Mouse (Mus musculus): ENCODE data around the gene Dpf2. TPM values are rescaled to one million over a fixed set of nuclear protein-coding genes. Genes with fewer than 3 reads are reported as not detected.
A peak's percentile ranks its signal among the peaks of the same experiment; 100 is the strongest.

The Dpf2 gene
- 185 and 188 TPM in 2 replicates for polyA plus RNA-seq (2015; fragmentation: Nextera tagmentation; extraction: Ambion mirVana)

- peak within 1 kb of the TSS; percentile 89 for H3K4me2 ChIP-seq (replicated peaks; ENCODE audit: low read depth, low read length)
- H3K4me1 ChIP-seq (ENCODE audit: insufficient read depth, low read length) = peaks cover 28% of the 10 kb centered on the region
- peak within 1 kb of the TSS; percentile 83 for H3K9ac ChIP-seq (replicated peaks; ENCODE audit: low read length)
- no peaks in the 10 kb centered on the region for H3K27me3 ChIP-seq (ENCODE audit: insufficient read depth, low read length)
- 21% methylated on average over 13 of the region's 13 CpGs for WGBS
- H3K4me3 ChIP-seq (ENCODE audit: low read length) = peak within 1 kb of the TSS; percentile 63
- H3K9me3 ChIP-seq (ENCODE audit: low read length) = no peaks in the 10 kb centered on the region
- ATAC-seq (ENCODE audit: low FRiP score, low TSS enrichment) = peak; percentile 72
- peak within 1 kb of the TSS; percentile 83 for H3K27ac ChIP-seq (ENCODE audit: low read length)
- H3K36me3 ChIP-seq (ENCODE audit: insufficient read depth, low read length) = peaks cover 15% of the 10 kb centered on the region
These were observed at the start of gene Dpf2 for GRCm38 (mm10) chr19:5913007-5913719. Gene Dpf2 (minus strand): TSS chr19:5913010.

DNA sequence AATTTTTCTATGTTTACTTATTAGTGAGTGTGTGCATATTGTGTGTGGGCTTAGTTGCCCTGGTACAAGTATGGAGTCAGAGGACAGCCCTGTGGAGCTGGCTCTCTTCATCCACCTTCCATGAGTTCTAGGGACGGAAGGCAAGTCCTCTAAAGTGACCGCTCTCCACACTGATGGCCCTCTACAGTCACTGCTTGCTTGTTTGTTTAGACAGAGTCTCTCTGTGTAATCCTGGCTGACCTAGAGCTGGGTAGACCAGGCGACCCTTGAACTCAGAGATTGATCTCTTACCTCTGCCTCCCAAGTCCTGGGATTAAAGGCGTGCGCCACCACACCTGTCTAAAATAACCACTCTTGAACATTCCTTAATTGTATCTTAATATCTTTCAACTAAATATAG lies 44.6 kb upstream of the Dpf2 start:
- no peak overlapping the region for H3K9ac ChIP-seq (replicated peaks; ENCODE audit: low read length)
- no peak for ATAC-seq (ENCODE audit: low FRiP score, low TSS enrichment)
- peaks cover 7% of the 10 kb centered on the region; the same call in 1 of the 2 replicates for H3K36me3 ChIP-seq (ENCODE audit: insufficient read depth, low read length)
- no peak overlapping the region for H3K27ac ChIP-seq (ENCODE audit: low read length)
- H3K4me2 ChIP-seq (replicated peaks; ENCODE audit: low read depth, low read length) = no peak overlapping the region
- H3K9me3 ChIP-seq (ENCODE audit: low read length) = no peaks in the 10 kb centered on the region
- no peaks in the 10 kb centered on the region for H3K27me3 ChIP-seq (ENCODE audit: insufficient read depth, low read length)
- no peak overlapping the region for H3K4me3 ChIP-seq (ENCODE audit: low read length)
- 85% methylated on average over 5 of the region's 5 CpGs for WGBS
- H3K4me1 ChIP-seq (ENCODE audit: insufficient read depth, low read length) = peaks cover 42% of the 10 kb centered on the region

DNA sequence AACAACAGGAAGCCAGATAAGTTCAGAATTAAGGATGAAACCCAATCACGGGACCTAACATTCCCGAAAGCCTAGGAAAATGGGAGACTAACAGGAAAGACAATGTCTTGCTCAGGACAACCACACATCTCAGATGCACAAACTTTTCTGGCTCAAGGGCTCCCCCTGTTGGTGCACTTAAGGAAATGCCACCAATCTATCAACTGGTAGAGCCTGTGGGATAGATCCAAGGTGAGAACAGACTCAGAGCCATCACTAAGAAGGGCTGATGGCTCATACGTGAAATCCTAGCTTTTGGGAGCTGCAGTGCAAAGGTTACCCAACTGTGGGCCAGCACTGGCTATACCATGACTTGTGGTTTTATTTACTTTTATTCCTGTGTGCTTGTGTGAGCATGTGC lies 43.9 kb upstream of the Dpf2 start:
- Histone ChIP-seq H3K27me3 (ENCODE audit: insufficient read depth, low read length) (no peaks in the 10 kb centered on the region), H3K9ac (replicated peaks; ENCODE audit: low read length) (no peak overlapping the region), H3K27ac (ENCODE audit: low read length) (peak overlapping the region; percentile 57), H3K4me3 (ENCODE audit: low read length) (no peak overlapping the region), H3K36me3 (ENCODE audit: insufficient read depth, low read length) (peaks cover 7% of the 10 kb centered on the region; the same call in 1 of the 2 replicates), H3K4me2 (replicated peaks; ENCODE audit: low read depth, low read length) (no peak overlapping the region), H3K4me1 (ENCODE audit: insufficient read depth, low read length) (peaks cover 43% of the 10 kb centered on the region), H3K9me3 (ENCODE audit: low read length) (no peaks in the 10 kb centered on the region)
- 12% methylated on average over 3 of the region's 3 CpGs for WGBS
- peak; percentile 68 for ATAC-seq (ENCODE audit: low FRiP score, low TSS enrichment)

- ATAC-seq (ENCODE audit: low FRiP score, low TSS enrichment) = peak; percentile 67
- no peak overlapping the region for H3K9ac ChIP-seq (replicated peaks; ENCODE audit: low read length)
- peak overlapping the region; percentile 15 for H3K4me3 ChIP-seq (ENCODE audit: low read length)
- no peaks in the 10 kb centered on the region for H3K9me3 ChIP-seq (ENCODE audit: low read length)
- no peaks in the 10 kb centered on the region for H3K27me3 ChIP-seq (ENCODE audit: insufficient read depth, low read length)
- H3K4me2 ChIP-seq (replicated peaks; ENCODE audit: low read depth, low read length) = peak overlapping the region; percentile 35
- H3K36me3 ChIP-seq (ENCODE audit: insufficient read depth, low read length) = peaks cover 14% of the 10 kb centered on the region
- WGBS = 49% methylated on average over 28 of the region's 28 CpGs
- H3K4me1 ChIP-seq (ENCODE audit: insufficient read depth, low read length) = peaks cover 44% of the 10 kb centered on the region
- H3K27ac ChIP-seq (ENCODE audit: low read length) = peak overlapping the region; percentile 57
These were observed 43.2 kb upstream of the Dpf2 start for GRCm38 (mm10) chr19:5955704-5956670.

GRCm38 (mm10) chr19:5954936-5955335 lies 42.1 kb upstream of the Dpf2 start:
- Histone ChIP-seq H3K36me3 (ENCODE audit: insufficient read depth, low read length) (peaks cover 23% of the 10 kb centered on the region), H3K4me1 (ENCODE audit: insufficient read depth, low read length) (peaks cover 44% of the 10 kb centered on the region), H3K27me3 (ENCODE audit: insufficient read depth, low read length) (no peaks in the 10 kb centered on the region), H3K4me2 (replicated peaks; ENCODE audit: low read depth, low read length) (0 out of 2 replicates have a peak overlapping the region, but pooled peaks have one; percentile 2), H3K27ac (ENCODE audit: low read length) (peak overlapping the region; percentile 57), H3K9ac (replicated peaks; ENCODE audit: low read length) (peak overlapping the region; percentile 47), H3K4me3 (ENCODE audit: low read length) (no peak overlapping the region), H3K9me3 (ENCODE audit: low read length) (no peaks in the 10 kb centered on the region)
- ATAC-seq (ENCODE audit: low FRiP score, low TSS enrichment) = no peak
- WGBS = 65% methylated on average over 10 of the region's 10 CpGs

GRCm38 (mm10) chr19:5954031-5954710 lies 41.4 kb upstream of the Dpf2 start:
- Histone ChIP-seq H3K4me1 (ENCODE audit: insufficient read depth, low read length) (peaks cover 44% of the 10 kb centered on the region), H3K9me3 (ENCODE audit: low read length) (no peaks in the 10 kb centered on the region), H3K9ac (replicated peaks; ENCODE audit: low read length) (peak overlapping the region; percentile 47), H3K4me2 (replicated peaks; ENCODE audit: low read depth, low read length) (0 out of 2 replicates have a peak overlapping the region, but pooled peaks have one; percentile 3), H3K4me3 (ENCODE audit: low read length) (no peak overlapping the region), H3K27me3 (ENCODE audit: insufficient read depth, low read length) (no peaks in the 10 kb centered on the region), H3K36me3 (ENCODE audit: insufficient read depth, low read length) (peaks cover 26% of the 10 kb centered on the region), H3K27ac (ENCODE audit: low read length) (peak overlapping the region; percentile 57)
- 32% methylated on average over 22 of the region's 22 CpGs for WGBS
- no peak for ATAC-seq (ENCODE audit: low FRiP score, low TSS enrichment)

DNA sequence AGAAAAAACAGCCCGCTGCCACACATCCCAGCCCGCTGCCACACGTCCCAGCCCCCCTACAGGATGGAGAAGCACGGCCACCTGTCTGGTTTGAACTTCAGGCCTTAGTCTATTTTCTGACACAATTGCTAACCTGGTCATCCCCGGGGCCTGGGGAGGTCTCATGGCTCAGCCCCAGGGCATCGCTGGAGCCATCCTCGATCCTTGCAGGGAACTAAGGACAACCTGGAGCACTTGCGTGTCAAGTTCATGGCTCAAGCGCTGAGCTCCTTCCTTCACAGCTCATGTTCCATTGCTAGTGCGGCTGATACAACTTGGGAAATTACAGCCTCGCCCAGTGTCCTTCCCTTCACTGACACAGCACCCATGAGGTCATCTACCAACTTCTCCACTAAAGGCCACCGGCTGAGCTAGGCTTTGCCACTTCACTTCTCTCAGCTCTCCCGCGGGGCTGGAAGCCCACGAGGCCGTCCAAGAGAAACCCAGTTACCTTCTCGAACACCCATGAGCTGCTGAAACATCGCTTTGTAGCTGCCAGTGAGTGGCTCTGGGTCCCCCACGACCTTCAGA lies 40.5 kb upstream of the Dpf2 start:
- Histone ChIP-seq H3K27ac (ENCODE audit: low read length) (peak overlapping the region; percentile 90), H3K36me3 (ENCODE audit: insufficient read depth, low read length) (peaks cover 25% of the 10 kb centered on the region), H3K4me3 (ENCODE audit: low read length) (no peak overlapping the region), H3K9ac (replicated peaks; ENCODE audit: low read length) (0 out of 2 replicates have a peak overlapping the region, but pooled peaks have one; percentile 47), H3K4me2 (replicated peaks; ENCODE audit: low read depth, low read length) (no peak overlapping the region), H3K9me3 (ENCODE audit: low read length) (no peaks in the 10 kb centered on the region), H3K27me3 (ENCODE audit: insufficient read depth, low read length) (no peaks in the 10 kb centered on the region), H3K4me1 (ENCODE audit: insufficient read depth, low read length) (peaks cover 44% of the 10 kb centered on the region)
- WGBS = 88% methylated on average over 19 of the region's 19 CpGs
- ATAC-seq (ENCODE audit: low FRiP score, low TSS enrichment) = no peak

GRCm38 (mm10) chr19:5952071-5952691 lies 39.4 kb upstream of the Dpf2 start:
- 52% methylated on average over 13 of the region's 13 CpGs for WGBS
- peak; percentile 47; the same call in 1 of the 2 replicates for ATAC-seq (ENCODE audit: low FRiP score, low TSS enrichment)
- Histone ChIP-seq H3K4me3 (ENCODE audit: low read length) (no peak overlapping the region), H3K36me3 (ENCODE audit: insufficient read depth, low read length) (peaks cover 30% of the 10 kb centered on the region), H3K9me3 (ENCODE audit: low read length) (no peaks in the 10 kb centered on the region), H3K9ac (replicated peaks; ENCODE audit: low read length) (peak overlapping the region; percentile 42), H3K27ac (ENCODE audit: low read length) (peak overlapping the region; percentile 90), H3K4me1 (ENCODE audit: insufficient read depth, low read length) (peaks cover 44% of the 10 kb centered on the region), H3K27me3 (ENCODE audit: insufficient read depth, low read length) (no peaks in the 10 kb centered on the region), H3K4me2 (replicated peaks; ENCODE audit: low read depth, low read length) (peak overlapping the region; percentile 3; the same call in 1 of the 2 replicates)

Measured in kidney, embryonic 16.5 days (tissue).